Mouse (Mus musculus): ENCODE results near the gene Slco1a1. TPM values are rescaled to one million over a fixed set of nuclear protein-coding genes. Genes with fewer than 3 reads are reported as not detected.
"Not testable (repeated sequence)": the region's sequence is repeated elsewhere in the genome, so short reads cannot be mapped to it uniquely, and the experiment has no call there.

Gene Slco1a1
- polyA plus RNA-seq, 1 experiment = not detected

GRCm38 (mm10) chr6:141940451-141940850, 6.3 kb downstream of the Slco1a1 start:
- Histone ChIP-seq H3K27ac (ENCODE audit: insufficient read depth, low read length) (no peak overlapping the region), H3K27me3 (ENCODE audit: control insufficient read depth, insufficient read depth, low read length, poor library complexity, severe bottlenecking) (no peaks in the 10 kb centered on the region), H3K4me3 (ENCODE audit: low read depth, low read length) (no peak overlapping the region), H3K9me3 (replicated peaks; ENCODE audit: control insufficient read depth, insufficient read depth, low read length, poor library complexity, severe bottlenecking) (no peaks in the 10 kb centered on the region), H3K36me3 (ENCODE audit: control insufficient read depth, insufficient read depth, low read length, poor library complexity, severe bottlenecking) (no peaks in the 10 kb centered on the region), H3K9ac (ENCODE audit: low read depth, poor library complexity, severe bottlenecking) (no peak overlapping the region), H3K4me1 (ENCODE audit: control insufficient read depth, insufficient read depth, low read length) (no peaks in the 10 kb centered on the region)
- TF ChIP-seq EP300 (IDR thresholded peaks at IDR 0.05; ENCODE audit: insufficient read depth, low read depth, low read length) = no peak
- no peak for TF ChIP-seq CTCF (IDR thresholded peaks at IDR 0.05; ENCODE audit: low read depth, low read length)
- no peak for TF ChIP-seq POLR2A (IDR thresholded peaks at IDR 0.05; ENCODE audit: insufficient read depth, low read length)

DNA sequence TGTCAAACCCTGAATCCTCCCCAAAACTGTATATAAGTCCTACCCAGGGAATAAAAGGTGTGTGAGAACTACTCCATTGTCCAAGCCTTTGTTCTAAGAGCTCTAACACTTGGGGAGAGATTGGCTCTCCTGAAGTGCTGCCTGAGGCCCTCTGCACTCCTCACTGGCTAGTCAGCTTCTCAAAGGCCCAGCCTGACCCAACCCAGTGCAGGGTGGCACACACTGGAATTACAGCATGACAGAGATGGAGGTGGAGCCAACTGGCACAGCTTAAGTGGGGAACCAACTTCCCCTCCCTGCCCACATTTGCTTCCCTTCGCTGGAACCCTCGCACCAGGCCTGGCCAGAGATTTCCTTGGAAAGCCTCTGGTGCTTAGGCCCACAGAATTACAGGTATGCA, 48.6 kb downstream of the Slco1a1 start:
- no peak for TF ChIP-seq CTCF (IDR thresholded peaks at IDR 0.05; ENCODE audit: low read depth, low read length)
- TF ChIP-seq EP300 (IDR thresholded peaks at IDR 0.05; ENCODE audit: insufficient read depth, low read depth, low read length) = no peak
- TF ChIP-seq POLR2A (IDR thresholded peaks at IDR 0.05; ENCODE audit: insufficient read depth, low read length) = no peak
- no peak overlapping the region for H3K27ac ChIP-seq (ENCODE audit: insufficient read depth, low read length)

DNA sequence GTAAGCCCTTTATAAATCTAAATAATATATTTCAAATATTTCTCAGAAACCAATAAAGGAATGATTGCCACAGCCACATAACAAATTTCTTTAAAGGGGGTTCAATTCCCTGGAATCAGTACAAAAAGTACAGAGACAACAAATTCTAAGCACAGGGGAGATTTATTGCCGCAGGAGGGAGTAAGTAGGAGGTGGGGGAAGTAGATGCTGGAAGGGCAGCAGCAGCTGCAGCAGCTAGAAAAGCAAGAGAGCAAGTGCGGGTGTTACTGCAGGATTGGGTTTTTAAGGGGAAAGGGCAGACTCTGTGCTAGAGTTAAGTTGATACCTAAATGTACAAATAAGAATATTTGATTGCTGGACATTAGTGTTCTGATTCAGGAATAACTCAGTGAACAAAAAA, 57.0 kb downstream of the Slco1a1 start:
- Histone ChIP-seq H3K9ac (ENCODE audit: low read depth, poor library complexity, severe bottlenecking) (no peak overlapping the region), H3K27ac (ENCODE audit: insufficient read depth, low read length) (no peak overlapping the region), H3K9me3 (replicated peaks; ENCODE audit: control insufficient read depth, insufficient read depth, low read length, poor library complexity, severe bottlenecking) (no peaks in the 10 kb centered on the region), H3K27me3 (ENCODE audit: control insufficient read depth, insufficient read depth, low read length, poor library complexity, severe bottlenecking) (no peaks in the 10 kb centered on the region), H3K4me3 (ENCODE audit: low read depth, low read length) (no peak overlapping the region), H3K4me1 (ENCODE audit: control insufficient read depth, insufficient read depth, low read length) (no peaks in the 10 kb centered on the region), H3K36me3 (ENCODE audit: control insufficient read depth, insufficient read depth, low read length, poor library complexity, severe bottlenecking) (no peaks in the 10 kb centered on the region)
- TF ChIP-seq EP300 (IDR thresholded peaks at IDR 0.05; ENCODE audit: insufficient read depth, low read depth, low read length) (no peak), POLR2A (IDR thresholded peaks at IDR 0.05; ENCODE audit: insufficient read depth, low read length) (no peak), CTCF (IDR thresholded peaks at IDR 0.05; ENCODE audit: low read depth, low read length) (no peak)

More for the DNA sequence above, 48.6 kb downstream of the Slco1a1 start:
- Histone ChIP-seq H3K4me1 (ENCODE audit: control insufficient read depth, insufficient read depth, low read length) (no peaks in the 10 kb centered on the region), H3K27me3 (ENCODE audit: control insufficient read depth, insufficient read depth, low read length, poor library complexity, severe bottlenecking) (no peaks in the 10 kb centered on the region), H3K36me3 (ENCODE audit: control insufficient read depth, insufficient read depth, low read length, poor library complexity, severe bottlenecking) (no peaks in the 10 kb centered on the region), H3K4me3 (ENCODE audit: low read depth, low read length) (no peak overlapping the region), H3K9ac (ENCODE audit: low read depth, poor library complexity, severe bottlenecking) (no peak overlapping the region), H3K9me3 (replicated peaks; ENCODE audit: control insufficient read depth, insufficient read depth, low read length, poor library complexity, severe bottlenecking) (no peaks in the 10 kb centered on the region)

DNA sequence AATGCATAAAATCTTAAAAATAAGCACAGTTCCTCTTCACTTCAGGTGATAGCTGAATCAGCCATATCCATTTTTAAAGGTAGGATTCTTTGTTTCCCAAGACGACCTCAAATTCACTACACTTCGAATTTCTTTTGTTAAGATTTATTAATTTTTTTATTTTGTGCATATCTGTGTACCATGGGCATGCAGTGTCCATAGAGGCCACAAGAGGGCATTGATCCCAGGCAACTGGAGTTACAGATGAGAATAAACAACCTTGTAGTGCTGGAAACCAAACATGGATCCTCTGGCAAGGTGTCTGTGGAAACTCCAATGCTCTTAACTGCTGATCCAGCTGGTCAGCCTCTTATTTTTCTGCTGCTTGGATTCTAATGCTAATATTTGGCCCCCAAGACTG, 58.5 kb downstream of the Slco1a1 start:
- Histone ChIP-seq H3K9me3 (replicated peaks; ENCODE audit: control insufficient read depth, insufficient read depth, low read length, poor library complexity, severe bottlenecking) (no peaks in the 10 kb centered on the region), H3K36me3 (ENCODE audit: control insufficient read depth, insufficient read depth, low read length, poor library complexity, severe bottlenecking) (no peaks in the 10 kb centered on the region), H3K9ac (ENCODE audit: low read depth, poor library complexity, severe bottlenecking) (no peak overlapping the region), H3K4me3 (ENCODE audit: low read depth, low read length) (no peak overlapping the region), H3K4me1 (ENCODE audit: control insufficient read depth, insufficient read depth, low read length) (no peaks in the 10 kb centered on the region), H3K27ac (ENCODE audit: insufficient read depth, low read length) (no peak overlapping the region), H3K27me3 (ENCODE audit: control insufficient read depth, insufficient read depth, low read length, poor library complexity, severe bottlenecking) (no peaks in the 10 kb centered on the region)
- no peak for TF ChIP-seq POLR2A (IDR thresholded peaks at IDR 0.05; ENCODE audit: insufficient read depth, low read length)
- peak; percentile 4 for TF ChIP-seq CTCF (IDR thresholded peaks at IDR 0.05; ENCODE audit: low read depth, low read length)

GRCm38 (mm10) chr6:141882581-141882980, 64.2 kb downstream of the Slco1a1 start:
- Histone ChIP-seq H3K36me3 (ENCODE audit: control insufficient read depth, insufficient read depth, low read length, poor library complexity, severe bottlenecking) (no peaks in the 10 kb centered on the region), H3K9ac (ENCODE audit: low read depth, poor library complexity, severe bottlenecking) (no peak overlapping the region), H3K4me3 (ENCODE audit: low read depth, low read length) (no peak overlapping the region), H3K9me3 (replicated peaks; ENCODE audit: control insufficient read depth, insufficient read depth, low read length, poor library complexity, severe bottlenecking) (no peaks in the 10 kb centered on the region), H3K4me1 (ENCODE audit: control insufficient read depth, insufficient read depth, low read length) (no peaks in the 10 kb centered on the region), H3K27ac (ENCODE audit: insufficient read depth, low read length) (no peak overlapping the region), H3K27me3 (ENCODE audit: control insufficient read depth, insufficient read depth, low read length, poor library complexity, severe bottlenecking) (no peaks in the 10 kb centered on the region)
- TF ChIP-seq POLR2A (IDR thresholded peaks at IDR 0.05; ENCODE audit: insufficient read depth, low read length) (no peak), EP300 (IDR thresholded peaks at IDR 0.05; ENCODE audit: insufficient read depth, low read depth, low read length) (no peak), CTCF (IDR thresholded peaks at IDR 0.05; ENCODE audit: low read depth, low read length) (no peak)

DNA sequence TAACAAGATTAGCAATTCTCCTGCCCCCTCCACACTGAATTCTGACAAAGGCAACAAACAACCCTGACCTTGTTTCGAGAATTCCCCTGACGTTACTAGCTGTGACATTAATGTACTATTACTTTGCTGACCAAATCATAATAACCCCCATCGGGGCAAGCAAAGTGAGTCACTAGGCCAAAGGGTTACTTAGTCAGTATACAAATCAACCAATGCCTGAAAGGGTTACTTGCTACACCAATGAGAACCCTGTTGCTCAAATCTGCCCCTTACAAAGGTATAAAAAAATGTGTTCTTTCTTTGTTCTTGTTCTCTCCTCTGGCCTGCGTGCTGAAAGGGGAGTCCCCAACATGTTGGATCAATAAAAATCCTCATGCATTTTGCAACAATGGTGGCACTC, 71.0 kb downstream of the Slco1a1 start:
- H3K27me3 ChIP-seq (ENCODE audit: control insufficient read depth, insufficient read depth, low read length, poor library complexity, severe bottlenecking); H3K9ac ChIP-seq (ENCODE audit: low read depth, poor library complexity, severe bottlenecking); H3K27ac ChIP-seq (ENCODE audit: insufficient read depth, low read length); H3K36me3 ChIP-seq (ENCODE audit: control insufficient read depth, insufficient read depth, low read length, poor library complexity, severe bottlenecking); H3K9me3 ChIP-seq (replicated peaks; ENCODE audit: control insufficient read depth, insufficient read depth, low read length, poor library complexity, severe bottlenecking); H3K4me3 ChIP-seq (ENCODE audit: low read depth, low read length); H3K4me1 ChIP-seq (ENCODE audit: control insufficient read depth, insufficient read depth, low read length): not testable (repeated sequence)
